Mouse (Mus musculus): ENCODE results near the gene Ppp4r2.

Ppp4r2 gene

GRCm38 (mm10) chr6:100833355-100833754, at the start of gene Ppp4r2:
Ppp4r2 (plus strand) TSS chr6:100833622.
- DNase-seq (ENCODE audit: low read depth, low spot score): peak; percentile 96

GRCm38 (mm10) chr6:100787726-100788125, 45.7 kb upstream of the Ppp4r2 start:
- no peak for DNase-seq (ENCODE audit: low read depth, low spot score)

GRCm38 (mm10) chr6:100789161-100789560, 44.3 kb upstream of the Ppp4r2 start:
- DNase-seq (ENCODE audit: low read depth, low spot score): no peak

- no peak for DNase-seq (ENCODE audit: low read depth, low spot score)
Measured at GRCm38 (mm10) chr6:100792055-100792659, 41.3 kb upstream of the Ppp4r2 start.

- DNase-seq (ENCODE audit: low read depth, low spot score): no peak
Measured at GRCm38 (mm10) chr6:100792973-100793769, 40.3 kb upstream of the Ppp4r2 start.

DNA sequence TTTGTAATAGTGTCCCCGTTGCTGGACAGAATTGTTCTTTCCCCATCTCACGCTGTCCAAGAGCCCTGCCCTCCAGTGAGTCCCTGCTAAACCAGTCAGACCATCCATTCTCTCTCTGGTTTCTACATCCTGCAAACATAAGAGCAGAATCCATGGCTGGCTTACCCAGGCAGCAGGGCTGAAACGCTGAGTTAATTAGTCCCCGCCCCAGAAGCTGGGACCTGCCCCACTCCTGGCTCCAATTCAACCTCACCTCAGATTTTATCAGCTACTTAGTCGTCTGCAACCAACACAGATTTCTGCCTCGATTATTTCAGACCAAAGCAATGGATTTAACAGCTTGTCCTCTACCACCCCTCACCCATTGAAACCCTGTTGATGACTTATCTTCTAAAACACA, 37.6 kb upstream of the Ppp4r2 start:
- no peak for DNase-seq (ENCODE audit: low read depth, low spot score)

DNA sequence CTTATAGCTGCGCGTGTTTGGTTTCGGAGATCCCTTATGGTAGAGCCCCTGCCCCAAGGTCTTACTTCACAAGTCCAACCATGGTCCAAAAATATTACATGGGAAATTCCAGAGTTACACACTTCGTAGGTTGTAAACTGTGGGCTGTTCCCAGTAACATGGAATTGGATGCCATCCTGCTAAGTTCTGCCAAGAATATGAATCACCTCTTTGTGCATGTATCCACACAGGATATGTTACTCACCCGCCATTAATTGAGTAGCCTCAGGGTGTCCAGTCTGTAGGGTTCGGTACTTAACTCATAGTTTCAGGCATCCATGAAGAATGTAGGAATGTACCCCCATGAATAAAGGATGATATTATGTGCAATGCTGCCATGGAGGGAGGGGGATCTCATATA, 34.1 kb upstream of the Ppp4r2 start:
- no peak for DNase-seq (ENCODE audit: low read depth, low spot score)

- no peak for DNase-seq (ENCODE audit: low read depth, low spot score)
Measured at GRCm38 (mm10) chr6:100799766-100800165, 33.7 kb upstream of the Ppp4r2 start.

- DNase-seq (ENCODE audit: low read depth, low spot score): no peak
Measured at GRCm38 (mm10) chr6:100800497-100800955, 32.9 kb upstream of the Ppp4r2 start.

- DNase-seq (ENCODE audit: low read depth, low spot score): peak; percentile 72
Measured at GRCm38 (mm10) chr6:100802381-100803083, 30.9 kb upstream of the Ppp4r2 start.

- DNase-seq (ENCODE audit: low read depth, low spot score): peak; percentile 73
Measured at GRCm38 (mm10) chr6:100803250-100803649, 30.2 kb upstream of the Ppp4r2 start.

- no peak for DNase-seq (ENCODE audit: low read depth, low spot score)
Measured at GRCm38 (mm10) chr6:100807187-100807586, 26.2 kb upstream of the Ppp4r2 start.

GRCm38 (mm10) chr6:100807746-100808145, 25.7 kb upstream of the Ppp4r2 start:
- no peak for DNase-seq (ENCODE audit: low read depth, low spot score)

DNA sequence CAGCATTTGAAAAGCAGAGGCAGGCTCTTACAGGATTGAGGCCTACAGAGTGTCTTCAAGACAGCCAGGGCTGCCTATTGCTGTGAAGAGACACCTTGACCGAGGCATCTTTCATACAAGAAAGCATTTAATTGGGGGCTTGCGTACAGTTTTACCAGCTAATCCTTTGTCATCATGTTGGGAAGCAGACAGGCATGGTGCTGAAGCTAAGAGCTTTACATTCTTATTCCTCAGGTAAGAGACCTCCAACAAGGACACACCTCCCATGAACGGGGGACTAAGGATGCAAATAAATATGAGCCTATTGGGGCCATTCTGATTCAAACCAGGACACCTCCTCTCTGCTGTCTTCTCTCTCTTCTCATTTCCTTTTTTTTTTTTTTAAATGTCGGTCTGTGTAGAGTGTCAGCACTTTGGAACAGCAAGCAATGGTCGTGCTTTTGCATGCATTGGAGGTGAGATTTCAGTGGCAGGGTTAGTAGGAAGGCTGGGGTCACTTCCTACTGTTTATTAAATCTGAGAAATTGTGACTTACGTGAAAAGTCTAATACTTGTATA, 25.1 kb upstream of the Ppp4r2 start:
- DNase-seq (ENCODE audit: low read depth, low spot score): no peak

GRCm38 (mm10) chr6:100810117-100810516, 23.3 kb upstream of the Ppp4r2 start:
- DNase-seq (ENCODE audit: low read depth, low spot score): no peak

DNA sequence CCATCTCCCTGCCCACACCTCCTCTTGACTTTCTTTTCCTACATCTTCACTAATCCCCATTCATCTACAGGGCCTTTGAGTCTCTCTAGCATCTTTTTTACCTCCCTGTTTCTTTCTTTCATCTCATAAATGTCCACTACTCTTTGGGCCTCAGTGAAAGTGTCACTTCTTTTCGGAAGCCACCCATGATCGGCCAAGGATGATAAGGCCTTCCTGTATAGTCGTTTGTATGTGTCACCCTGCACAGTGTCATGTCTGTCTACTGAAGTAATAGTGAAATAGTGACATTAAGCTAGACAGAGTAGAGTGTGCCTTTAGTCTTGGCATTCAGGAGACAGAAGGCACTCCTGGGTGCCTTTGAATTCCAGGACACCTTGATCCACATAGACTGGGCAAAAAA, 21.7 kb upstream of the Ppp4r2 start:
- no peak for DNase-seq (ENCODE audit: low read depth, low spot score)

DNA sequence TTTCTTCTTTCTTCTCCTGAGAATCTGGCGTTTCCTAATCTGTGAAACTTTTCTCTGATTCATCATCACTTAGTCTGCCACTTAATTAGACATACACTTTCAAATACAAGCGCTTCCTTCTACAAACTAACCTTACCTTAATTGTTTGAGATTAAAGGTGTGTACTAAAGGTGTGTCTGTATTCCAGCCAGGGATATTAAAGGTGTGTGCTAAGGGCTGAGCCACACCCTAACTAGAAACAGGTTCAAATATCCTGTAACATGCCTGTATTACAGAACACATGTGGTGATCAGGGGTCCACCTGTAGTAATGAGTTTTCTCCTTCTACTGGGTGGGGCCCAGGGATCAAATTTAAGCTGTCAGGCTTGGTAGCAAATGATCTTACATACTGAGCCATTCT, 12.1 kb upstream of the Ppp4r2 start:
- no peak for DNase-seq (ENCODE audit: low read depth, low spot score)

DNA sequence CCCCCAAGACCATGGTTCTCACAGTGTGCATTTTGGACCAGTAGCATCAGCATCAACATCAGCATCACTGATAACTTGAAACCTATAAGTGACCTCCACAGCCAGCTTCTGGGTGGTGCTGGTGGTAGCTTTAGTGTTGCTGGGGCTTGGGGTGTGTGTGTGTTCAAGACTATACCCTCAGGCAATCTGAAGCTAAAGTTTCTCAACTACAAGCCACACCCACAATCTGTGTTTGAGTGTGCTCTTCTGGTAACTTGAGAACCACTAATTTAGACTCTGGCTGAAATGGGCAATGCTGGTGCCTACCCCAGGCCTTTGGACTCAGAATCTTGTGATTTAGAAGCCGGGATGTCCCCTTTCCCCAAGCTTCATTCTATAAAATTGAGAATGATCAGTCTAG, 10.1 kb upstream of the Ppp4r2 start:
- peak; percentile 35 for DNase-seq (ENCODE audit: low read depth, low spot score)

- DNase-seq (ENCODE audit: low read depth, low spot score): peak; percentile 52
Measured at GRCm38 (mm10) chr6:100824381-100824965, 8.9 kb upstream of the Ppp4r2 start.

DNA sequence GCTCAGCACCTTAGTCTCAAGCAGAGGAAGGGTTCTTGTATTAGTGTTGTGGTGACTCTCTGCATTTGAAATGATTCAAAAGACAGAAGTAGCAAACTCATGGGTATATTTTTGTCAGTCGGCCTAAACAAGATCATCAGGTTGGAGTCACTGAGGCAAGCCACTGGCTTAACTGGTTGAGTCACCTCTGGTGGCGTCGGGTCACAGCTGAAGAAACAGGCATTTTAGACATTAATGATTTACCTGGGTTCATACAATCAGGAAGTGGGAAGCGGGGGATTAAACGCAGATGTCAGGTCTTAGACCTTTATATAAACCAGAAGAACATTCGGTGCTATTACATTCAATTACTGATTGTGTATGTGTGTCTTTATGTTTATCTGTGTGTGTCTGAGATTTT, 7.4 kb upstream of the Ppp4r2 start:
- no peak for DNase-seq (ENCODE audit: low read depth, low spot score)

DNA sequence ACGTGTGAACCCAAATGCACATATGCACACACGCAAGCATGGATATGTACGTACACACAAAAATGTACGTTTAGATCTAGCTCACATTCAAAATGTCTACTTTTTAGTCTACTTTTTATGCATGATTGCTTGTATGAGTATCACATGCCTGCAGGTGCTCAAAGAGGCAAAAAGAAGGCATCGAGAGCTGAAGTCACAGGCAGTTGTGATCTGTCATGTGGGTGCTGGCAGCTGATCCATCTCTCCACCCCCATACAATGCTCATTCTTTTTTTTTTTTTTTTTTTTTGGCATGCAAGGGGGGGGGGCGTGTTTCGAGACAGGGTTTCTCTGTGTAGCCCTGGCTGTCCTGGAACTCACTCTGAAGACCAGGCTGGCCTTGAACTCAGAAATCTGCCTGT, 4.9 kb upstream of the Ppp4r2 start:
- no peak for DNase-seq (ENCODE audit: low read depth, low spot score)

DNA sequence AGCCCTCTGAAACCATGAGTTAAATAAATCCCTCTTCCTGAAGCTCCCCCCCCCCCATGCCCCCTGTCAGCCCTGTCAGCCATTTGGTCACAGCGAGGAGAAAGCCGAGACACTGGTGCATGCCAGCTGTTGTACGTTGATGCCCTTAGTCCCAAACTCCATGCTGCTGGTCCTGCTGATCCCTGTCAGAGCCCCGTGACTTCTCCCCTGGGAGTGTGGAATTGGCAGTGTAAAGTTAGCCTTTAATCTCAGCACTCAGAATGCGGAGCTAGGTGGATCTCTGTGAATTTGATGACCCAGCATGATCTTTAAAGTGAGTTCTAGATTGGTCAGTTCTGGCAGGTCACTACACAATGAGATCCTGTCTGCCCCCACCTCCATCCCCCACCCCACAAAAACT, 3.7 kb upstream of the Ppp4r2 start:
- no peak for DNase-seq (ENCODE audit: low read depth, low spot score)
